Mouse (Mus musculus) cortical plate, adult 2 months (tissue): ENCODE measurements around the gene Plek2. TPM values are rescaled to one million over a fixed set of nuclear protein-coding genes. Genes with fewer than 3 reads are reported as not detected.

Experiments used
- H3K27ac ChIP-seq: fragments of 200-500 bp; 2 replicates; pipeline ENCODE4 v1.5.1; 2012; ENCODE audit warnings: low read length, control low read depth, inconsistent platforms; ENCODE audit not compliant: insufficient read depth
- H3K4me1 ChIP-seq: fragments of 200-500 bp; 2 replicates; pipeline ENCODE4 v1.6.1; 2011; ENCODE audit warnings: low read length; ENCODE audit not compliant: control insufficient read depth, insufficient read depth
- H3K4me3 ChIP-seq: fragments of 200-500 bp; 2 replicates; pipeline ENCODE4 v1.5.1; 2011; ENCODE audit warnings: mild to moderate bottlenecking, low read length, control low read depth; ENCODE audit not compliant: insufficient read depth
- CTCF ChIP-seq: fragments of 200-500 bp; IDR thresholded peaks from 2 replicates; pipeline ENCODE4 v1.5.1; 2011; ENCODE audit warnings: mild to moderate bottlenecking, control low read depth, low read length; ENCODE audit not compliant: insufficient read depth; ENCODE audit errors: extremely low read depth
- POLR2A ChIP-seq: fragments of 200-500 bp; IDR thresholded peaks from 2 replicates; pipeline ENCODE4 v1.6.1; 2011; ENCODE audit warnings: mild to moderate bottlenecking, low read length, control low read depth; ENCODE audit not compliant: insufficient read depth; ENCODE audit errors: extremely low read depth
- polyA plus RNA-seq: library from polyadenylated mRNA; depleted of rRNA; stranded (reverse); fragments of >200 nt; gene quantifications from 2 replicates; pipeline ENCODE4 v1.2.3, GENCODE M21; 2012

Gene Plek2
- polyA plus RNA-seq, 1 experiment = 0.21 TPM

DNA sequence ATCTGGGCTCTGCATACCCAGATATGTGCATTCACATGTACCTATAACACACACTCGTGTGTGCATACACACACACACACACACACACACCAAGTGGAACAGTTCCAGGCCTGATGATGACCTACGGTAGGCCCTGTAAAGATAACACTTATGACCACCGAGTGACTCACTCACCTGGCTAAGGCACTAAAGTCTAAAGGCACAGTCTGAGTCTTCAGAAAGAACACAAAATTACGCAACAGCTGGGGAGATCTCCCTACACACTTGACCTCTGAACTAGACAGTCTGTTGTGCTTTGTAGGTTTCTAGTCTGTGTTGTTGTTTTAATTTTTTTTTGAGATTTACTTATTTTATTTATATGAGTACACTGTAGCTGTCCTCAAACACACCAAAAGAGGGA lies 7.7 kb upstream of the Plek2 start:
- no peak overlapping the region for H3K4me3 ChIP-seq
- H3K4me1 ChIP-seq = 0 out of 2 replicates have a peak, but pooled peaks cover 2% of the 10 kb centered on the region
- no peak overlapping the region for H3K27ac ChIP-seq
- no peak for TF ChIP-seq CTCF
- no peak for TF ChIP-seq POLR2A

DNA sequence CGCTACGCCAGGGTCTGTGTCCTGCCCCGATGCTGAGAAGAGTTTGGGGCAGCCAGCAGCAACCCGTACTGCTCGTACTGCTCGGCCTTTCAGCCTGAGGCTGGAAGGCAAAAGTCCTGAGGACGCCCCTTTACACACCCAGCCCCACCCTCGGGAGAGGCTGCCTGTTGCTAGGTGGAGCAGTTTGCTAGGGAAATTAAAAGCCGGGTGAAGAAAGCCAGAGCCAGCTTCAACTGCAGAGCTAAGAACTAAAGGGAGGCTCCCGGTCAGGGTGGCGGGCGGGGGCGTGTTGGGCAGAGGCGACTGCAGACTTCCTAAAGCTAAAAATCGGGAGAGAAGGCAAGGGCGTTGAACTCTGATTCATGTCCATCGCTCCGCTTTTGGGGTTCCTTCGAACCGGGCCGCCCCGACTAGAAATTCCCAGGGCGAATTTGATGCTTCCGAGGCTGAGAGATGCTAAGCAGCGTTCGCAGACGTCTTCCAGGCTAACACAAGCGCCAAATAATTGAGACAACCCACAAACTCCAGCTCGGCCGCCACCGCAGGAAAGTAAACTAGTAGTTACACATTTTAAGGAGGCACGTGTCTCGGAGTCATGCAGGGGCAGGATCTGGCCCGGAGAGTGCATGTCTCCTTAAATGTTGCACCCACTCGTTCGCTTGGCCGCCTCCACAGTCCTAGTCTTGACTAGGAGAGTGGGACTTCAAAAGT lies 5.1 kb upstream of the Plek2 start:
- peak overlapping the region; percentile 12; the same call in 1 of the 2 replicates for H3K4me3 ChIP-seq
- no peak for TF ChIP-seq CTCF
- no peak for TF ChIP-seq POLR2A

DNA sequence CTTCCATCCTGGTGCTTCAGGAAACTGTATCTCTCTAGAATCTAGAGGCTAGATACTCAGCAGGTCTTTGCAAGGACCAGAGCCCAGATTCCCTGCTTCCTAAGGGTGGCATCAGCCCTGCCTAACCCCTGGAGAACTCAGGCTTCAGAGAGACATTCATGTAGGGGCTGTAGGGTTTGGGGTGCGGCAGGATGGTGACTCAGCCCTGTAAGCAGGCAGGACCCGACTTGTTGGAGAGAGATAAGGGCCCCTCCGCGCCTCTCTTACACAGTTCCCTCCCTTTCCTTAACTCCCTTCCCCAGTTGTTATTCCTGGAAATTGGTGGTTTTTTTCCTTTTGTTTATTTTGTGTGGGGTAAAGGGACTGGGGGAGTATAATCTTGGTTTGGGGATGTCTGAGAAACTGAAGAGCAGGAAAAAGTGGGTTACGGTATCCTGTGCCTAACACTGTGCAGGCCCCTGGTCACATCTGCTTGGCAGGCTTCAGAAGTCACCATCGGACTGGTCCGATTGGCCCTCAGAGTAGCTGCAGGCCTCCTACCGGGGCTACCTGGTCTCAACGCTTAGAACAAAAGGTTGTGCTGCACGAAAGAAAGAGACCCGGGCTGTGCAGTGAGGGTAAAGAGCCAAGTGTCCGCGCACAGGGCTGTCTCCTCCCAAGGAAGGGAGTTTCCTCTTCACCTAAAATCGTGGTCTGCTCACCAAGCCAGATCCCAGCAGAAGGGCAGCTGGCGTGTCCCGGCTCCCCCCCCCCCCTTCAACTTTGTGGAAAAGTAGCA lies 4.1 kb upstream of the Plek2 start:
- TF ChIP-seq POLR2A = no peak
- no peak for TF ChIP-seq CTCF
- H3K27ac ChIP-seq = no peak overlapping the region
- H3K4me3 ChIP-seq = no peak overlapping the region
- H3K4me1 ChIP-seq = 0 out of 2 replicates have a peak, but pooled peaks cover 2% of the 10 kb centered on the region

More for the DNA sequence above, 5.1 kb upstream of the Plek2 start:
- H3K4me1 ChIP-seq = 0 out of 2 replicates have a peak, but pooled peaks cover 2% of the 10 kb centered on the region
- H3K27ac ChIP-seq = no peak overlapping the region

DNA sequence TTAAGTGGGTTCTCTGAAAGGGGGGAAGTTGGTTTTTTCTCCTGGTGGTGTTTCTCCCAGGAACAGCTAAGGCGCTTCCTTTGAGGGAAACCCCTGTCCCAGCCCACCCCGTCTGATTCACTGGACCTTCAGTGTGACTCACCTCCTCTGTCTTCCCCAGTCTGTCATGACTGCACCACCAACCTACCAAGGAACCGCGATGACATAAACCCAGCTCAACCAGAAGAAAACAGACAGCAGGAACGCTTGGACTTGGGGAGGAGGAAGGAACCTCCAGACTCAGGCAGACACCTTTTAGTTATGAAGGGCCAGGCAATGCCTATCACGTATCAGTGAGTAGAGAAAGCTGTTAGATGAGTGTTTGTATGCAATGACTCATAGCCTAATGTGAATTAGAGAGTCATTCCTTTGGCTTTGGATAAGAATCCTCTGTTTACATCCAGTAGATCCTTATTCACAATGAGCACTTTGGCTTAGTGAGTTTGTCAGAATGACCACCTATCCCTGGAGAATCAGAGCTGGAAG lies 1.4 kb upstream of the Plek2 start:
- Histone ChIP-seq H3K4me1 (0 out of 2 replicates have a peak, but pooled peaks cover 2% of the 10 kb centered on the region), H3K4me3 (no peak overlapping the region), H3K27ac (no peak overlapping the region)
- TF ChIP-seq POLR2A (no peak), CTCF (no peak)

DNA sequence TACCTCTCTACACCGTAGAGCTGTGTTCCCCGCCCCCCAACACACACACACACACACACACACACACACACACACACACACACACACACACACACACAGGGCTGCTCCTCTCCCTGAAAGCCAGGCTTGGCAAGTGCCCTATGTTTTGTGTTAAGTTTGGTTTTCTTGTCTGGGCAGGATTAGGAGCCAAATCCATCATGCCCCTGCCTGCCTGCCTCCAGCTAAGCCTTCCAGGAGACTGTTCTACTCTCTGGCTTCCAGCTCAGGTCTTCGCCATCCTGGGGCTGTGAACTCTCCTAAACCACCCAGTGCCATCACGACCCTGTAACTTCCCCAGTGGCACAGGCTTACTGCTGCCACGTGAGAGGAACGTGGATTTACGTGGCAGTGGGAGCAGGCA lies 2.3 kb downstream of the Plek2 start:
- Histone ChIP-seq H3K4me3 (no peak overlapping the region), H3K4me1 (no peaks in the 10 kb centered on the region), H3K27ac (no peak overlapping the region)
- TF ChIP-seq CTCF = no peak
- TF ChIP-seq POLR2A = no peak

DNA sequence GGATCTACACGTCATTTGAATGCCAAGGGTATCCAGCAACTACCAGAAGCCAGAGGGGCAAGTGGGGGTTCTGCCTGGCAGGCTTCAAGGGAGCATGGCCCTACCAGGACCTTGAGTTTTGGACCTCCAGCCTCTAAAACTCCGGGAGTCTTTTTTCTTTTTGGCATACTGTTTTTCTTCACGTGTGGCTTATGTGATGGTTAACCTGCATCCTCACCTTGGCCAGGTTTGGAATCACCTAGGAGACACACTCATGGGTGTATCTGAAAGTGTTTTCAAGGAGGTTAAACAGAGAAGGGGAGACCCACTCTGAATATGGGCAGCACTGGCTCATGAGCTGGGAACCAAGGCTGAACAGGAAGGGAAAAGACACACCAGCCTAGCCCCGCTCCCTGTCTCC lies 3.5 kb downstream of the Plek2 start:
- H3K27ac ChIP-seq = no peak overlapping the region
- TF ChIP-seq CTCF (no peak), POLR2A (no peak)
- H3K4me1 ChIP-seq = no peaks in the 10 kb centered on the region
- no peak overlapping the region for H3K4me3 ChIP-seq

DNA sequence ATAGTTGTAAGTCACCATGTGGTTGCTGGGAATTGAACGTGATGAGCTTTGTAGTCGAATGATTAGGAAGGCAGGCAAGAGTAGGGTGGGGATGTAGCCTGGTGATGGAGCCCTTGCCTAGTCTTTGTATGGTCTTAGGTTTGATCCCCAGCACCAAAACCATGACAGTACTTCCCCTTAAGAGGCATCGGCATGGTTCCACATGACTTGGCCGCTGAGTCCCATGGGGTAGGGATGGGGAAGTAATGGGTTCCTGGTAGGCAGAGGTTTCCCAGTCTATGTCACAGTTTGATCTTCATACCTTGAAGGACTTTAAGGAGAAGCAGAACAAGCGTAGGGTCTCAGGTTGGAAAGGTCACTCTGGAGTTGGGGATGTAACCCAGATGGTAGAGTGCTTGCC lies 5.3 kb downstream of the Plek2 start:
- Histone ChIP-seq H3K4me3 (no peak overlapping the region), H3K4me1 (no peaks in the 10 kb centered on the region), H3K27ac (no peak overlapping the region)
- no peak for TF ChIP-seq CTCF
- no peak for TF ChIP-seq POLR2A

DNA sequence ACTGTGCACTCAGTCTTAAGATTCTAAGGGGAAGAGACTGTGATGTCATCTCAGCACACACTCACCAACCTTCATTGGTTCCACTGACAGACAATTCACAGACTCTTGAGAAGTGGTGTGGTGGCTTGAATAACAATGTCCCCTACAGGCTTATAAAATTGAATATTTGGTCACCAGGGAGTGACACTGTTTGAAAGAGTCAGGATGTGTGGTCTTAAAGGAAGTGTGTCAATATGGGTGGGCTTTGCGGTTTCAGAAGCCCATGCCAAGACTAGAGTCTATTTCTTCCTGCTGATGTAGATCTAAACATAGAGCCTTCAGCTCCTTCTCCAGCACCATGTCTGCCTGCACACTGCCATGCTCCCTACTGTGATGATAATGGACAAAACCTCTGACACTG lies 8.9 kb downstream of the Plek2 start:
- TF ChIP-seq POLR2A (no peak), CTCF (no peak)
- Histone ChIP-seq H3K27ac (no peak overlapping the region), H3K4me3 (no peak overlapping the region), H3K4me1 (no peaks in the 10 kb centered on the region)

DNA sequence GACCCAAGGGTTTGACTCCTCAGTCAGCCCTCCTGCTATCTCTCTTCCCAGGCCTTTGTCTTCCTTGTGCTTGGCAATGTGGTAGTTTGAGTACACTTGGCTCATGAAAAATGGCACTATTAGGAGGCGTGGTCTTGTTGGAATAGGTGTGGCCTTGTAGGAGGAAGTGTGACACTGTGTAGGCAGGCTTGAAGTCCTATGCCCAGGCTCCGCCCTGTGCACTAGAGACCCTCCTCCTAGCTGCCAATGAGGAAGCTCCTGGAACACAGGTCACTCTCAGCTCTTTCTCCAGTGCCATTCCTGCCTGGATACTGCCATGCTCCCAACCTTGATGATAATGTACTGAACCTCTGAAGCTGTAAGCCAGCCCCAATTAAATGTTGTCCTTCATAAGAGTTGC lies 15.6 kb downstream of the Plek2 start:
- H3K4me3 ChIP-seq = no peak overlapping the region
- H3K27ac ChIP-seq = no peak overlapping the region
- TF ChIP-seq CTCF (no peak), POLR2A (no peak)
- H3K4me1 ChIP-seq = no peaks in the 10 kb centered on the region
